Mouse (Mus musculus): ENCODE results near the gene Pih1d2.

Pih1d2 gene

GRCm38 (mm10) chr9:50616766-50617603, at the start of gene Pih1d2, which contains the start of gene Nkapd1:
Pih1d2 (plus strand) TSS chr9:50617321.
Nkapd1 (minus strand) TSS chr9:50617464.
- WGBS, result under 1% methylated on average over 81 of the region's 81 CpGs

DNA sequence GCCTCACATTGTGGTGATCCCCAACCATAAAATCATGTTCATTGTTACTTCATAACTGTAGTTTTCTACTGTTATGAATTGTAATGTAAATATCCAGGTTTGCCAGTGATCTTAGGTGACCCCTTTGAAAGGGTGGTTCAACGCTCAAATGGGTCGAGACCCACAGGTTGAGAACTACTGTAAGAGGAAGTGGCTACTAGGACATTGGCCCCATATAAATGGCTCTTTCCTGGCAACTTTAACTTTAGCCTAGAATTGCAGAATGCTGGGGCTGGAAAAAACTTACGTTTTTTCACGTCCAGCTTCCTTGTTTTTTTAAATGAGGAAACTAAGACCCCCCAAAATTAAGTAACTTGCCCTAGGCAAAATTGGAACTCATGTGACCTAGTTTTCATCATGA, 49.7 kb upstream of the Pih1d2 start:
- 84% methylated on average over 4 of the region's 4 CpGs for WGBS

GRCm38 (mm10) chr9:50567881-50568280, 49.2 kb upstream of the Pih1d2 start:
- 83% methylated on average over 2 of the region's 2 CpGs for WGBS

DNA sequence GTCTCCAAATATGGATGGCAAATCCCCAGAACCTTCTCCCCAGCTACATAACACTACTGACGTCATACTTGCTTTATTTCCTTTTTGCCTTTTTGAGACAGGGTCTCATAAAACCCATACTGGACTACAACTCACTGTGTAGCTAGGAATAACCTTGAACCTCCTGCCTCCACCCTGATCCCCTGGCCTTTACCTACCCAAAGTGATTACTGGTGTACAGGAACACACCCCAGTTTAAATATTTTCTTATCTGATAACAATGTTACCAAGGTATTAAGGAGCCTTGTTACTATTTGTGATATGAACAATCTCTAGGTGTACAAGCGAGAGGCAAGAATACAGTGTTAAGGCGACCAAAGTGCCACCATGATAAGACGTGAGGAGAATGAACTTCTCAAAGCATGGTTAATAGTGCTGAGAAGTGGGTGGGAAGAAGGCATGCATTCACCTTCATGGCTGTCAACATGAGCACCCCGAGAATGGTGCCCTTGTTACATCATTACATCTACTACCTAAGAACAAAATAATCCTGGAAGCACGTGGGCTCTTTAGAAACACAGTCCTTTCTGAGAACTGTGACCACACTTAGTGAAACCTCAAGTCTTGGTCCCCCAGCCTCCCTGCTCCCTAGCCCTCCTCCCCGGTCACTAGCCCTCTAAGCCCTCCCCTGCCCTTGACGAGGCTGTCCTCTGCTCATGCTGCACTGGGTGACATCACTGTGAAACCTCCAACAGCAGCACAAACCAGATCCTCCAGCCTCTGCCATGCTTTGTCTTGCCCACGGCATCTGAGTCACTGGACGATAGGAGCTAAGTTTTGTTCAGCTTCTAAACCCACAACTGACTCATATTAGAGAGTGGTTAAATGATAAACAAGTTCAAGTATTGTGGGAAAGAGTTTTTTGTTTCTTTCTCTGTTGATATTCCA, 47.3 kb upstream of the Pih1d2 start:
- WGBS, result 80% methylated on average over 10 of the region's 10 CpGs

GRCm38 (mm10) chr9:50580370-50580769, 36.8 kb upstream of the Pih1d2 start:
- 58% methylated on average over 4 of the region's 4 CpGs for WGBS

DNA sequence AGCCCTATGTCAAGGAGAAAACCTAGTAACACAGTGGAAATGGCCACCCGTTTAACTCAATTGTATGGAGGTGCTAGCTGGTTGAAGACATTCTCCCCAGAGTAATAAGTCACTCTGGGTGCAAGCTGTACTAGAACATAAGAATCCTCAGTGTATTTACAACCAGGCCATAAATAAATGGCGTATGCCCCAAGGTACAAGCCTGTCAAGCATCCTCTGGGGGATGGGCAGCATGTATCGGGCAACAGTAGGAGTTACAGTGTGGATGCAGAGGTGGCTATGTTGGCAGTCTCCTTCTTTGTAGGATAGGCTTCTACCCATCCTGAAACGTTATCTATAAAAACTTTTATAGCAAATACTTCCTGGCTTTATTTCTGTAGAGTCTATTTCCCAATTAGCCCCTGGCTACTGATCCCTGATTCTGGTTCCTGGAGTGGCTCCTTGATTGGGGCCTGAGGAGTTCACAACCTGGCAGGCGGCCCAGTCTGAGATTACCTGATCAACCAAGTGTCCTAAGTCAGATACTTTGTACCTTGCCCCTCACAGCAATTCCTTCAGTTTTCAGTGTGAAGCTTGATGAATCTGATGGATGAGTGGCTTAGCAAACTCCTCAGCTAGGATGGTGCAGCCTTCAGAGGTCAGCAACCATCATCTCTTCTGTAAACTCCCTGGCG, 31.8 kb upstream of the Pih1d2 start:
- 86% methylated on average over 6 of the region's 6 CpGs for WGBS

DNA sequence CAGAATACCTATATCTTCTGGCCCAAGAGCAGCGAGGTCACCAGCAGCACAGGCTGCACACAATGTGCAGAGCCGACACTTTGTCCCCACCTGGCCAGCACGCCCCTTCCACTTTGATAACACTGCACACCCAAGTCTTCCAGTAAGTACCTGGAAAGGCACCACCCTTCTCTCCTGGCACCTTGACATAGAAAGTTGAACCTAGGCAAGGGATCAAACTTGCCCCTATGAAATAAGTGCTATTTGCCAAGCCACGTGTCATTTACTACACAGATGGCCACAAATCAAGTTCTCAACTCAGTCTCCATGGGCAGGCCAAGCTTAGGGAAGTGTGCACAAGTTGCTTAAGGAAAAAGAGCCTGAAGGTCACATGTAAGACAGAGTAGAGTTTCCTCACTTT, 30.2 kb upstream of the Pih1d2 start:
- WGBS, result 86% methylated on average over 4 of the region's 4 CpGs

DNA sequence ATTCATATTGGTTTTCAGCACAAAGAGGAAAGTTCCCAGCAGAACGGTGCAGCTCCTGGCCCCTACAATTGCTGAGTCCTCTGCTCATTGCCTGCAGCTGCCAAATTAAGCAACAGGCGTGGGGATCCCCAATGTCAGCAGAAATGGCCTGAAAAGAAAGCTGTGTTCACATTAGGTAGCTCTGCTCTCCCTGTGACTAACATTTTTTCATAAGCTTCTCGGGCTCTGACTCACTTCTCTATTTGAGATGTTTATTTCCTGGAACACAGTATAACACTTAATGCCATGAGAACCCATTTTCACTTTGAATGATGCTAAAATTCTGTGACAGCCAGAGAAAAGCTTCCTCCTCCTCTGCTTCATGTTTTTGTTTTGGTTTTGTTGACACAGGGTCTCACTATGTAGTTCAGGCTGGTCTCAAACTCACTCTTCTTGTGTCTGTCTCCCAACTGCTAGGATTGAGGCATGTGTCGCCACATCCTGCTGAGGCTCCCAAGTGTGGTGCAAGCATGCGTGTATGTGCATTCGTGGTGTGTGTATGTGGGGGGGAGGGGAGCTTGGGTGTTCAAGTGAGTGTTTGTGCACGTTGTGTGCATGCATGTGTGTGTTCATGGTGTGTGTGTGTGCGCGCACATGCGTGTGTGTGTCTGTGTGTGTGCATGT, 26.1 kb upstream of the Pih1d2 start:
- 65% methylated on average over 10 of the region's 10 CpGs for WGBS

DNA sequence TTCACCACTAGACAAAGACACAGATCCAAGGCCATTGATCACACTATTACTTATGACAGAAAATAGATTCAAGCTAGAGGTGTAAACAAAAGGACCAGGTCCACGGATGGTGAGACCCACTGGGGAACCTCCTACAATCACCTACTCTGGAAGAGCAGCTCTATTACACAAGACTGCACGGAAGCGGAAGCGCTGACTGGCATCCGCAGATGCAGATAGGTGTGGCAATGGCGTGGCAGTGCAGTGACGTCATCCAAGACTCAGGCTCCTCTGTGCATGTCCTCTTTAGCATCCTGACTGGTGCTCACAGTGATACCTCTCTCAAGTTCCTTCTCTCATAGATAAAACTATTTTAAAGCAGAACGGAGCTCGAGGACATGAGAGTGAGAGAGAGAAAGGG, 24.2 kb upstream of the Pih1d2 start:
- WGBS, result 89% methylated on average over 9 of the region's 9 CpGs

GRCm38 (mm10) chr9:50593544-50593943, 23.6 kb upstream of the Pih1d2 start:
- 79% methylated on average over 3 of the region's 3 CpGs for WGBS

GRCm38 (mm10) chr9:50594794-50595417, 22.2 kb upstream of the Pih1d2 start:
- 83% methylated on average over 12 of the region's 12 CpGs for WGBS

GRCm38 (mm10) chr9:50596973-50597372, 20.1 kb upstream of the Pih1d2 start:
- 92% methylated on average over 8 of the region's 8 CpGs for WGBS

DNA sequence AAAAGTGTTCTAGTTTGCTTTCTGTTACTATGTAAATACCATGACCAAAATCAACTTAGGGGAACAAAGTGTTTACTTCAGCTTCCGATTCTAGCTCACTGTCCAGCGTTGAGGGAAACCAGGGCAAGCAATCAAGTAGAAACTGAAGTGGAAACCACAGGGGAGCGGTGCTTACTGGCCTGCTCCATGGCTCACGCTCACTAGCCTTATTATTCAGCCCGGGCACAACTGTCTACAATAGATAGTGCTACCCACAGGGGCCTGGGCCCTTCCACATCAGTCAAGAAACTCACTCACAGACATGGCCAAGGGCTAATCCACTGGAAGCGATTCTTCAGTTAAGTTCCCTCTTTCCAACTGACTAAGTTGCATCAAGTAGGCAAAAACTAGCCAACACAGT, 15.6 kb upstream of the Pih1d2 start:
- 71% methylated on average over 6 of the region's 6 CpGs for WGBS

DNA sequence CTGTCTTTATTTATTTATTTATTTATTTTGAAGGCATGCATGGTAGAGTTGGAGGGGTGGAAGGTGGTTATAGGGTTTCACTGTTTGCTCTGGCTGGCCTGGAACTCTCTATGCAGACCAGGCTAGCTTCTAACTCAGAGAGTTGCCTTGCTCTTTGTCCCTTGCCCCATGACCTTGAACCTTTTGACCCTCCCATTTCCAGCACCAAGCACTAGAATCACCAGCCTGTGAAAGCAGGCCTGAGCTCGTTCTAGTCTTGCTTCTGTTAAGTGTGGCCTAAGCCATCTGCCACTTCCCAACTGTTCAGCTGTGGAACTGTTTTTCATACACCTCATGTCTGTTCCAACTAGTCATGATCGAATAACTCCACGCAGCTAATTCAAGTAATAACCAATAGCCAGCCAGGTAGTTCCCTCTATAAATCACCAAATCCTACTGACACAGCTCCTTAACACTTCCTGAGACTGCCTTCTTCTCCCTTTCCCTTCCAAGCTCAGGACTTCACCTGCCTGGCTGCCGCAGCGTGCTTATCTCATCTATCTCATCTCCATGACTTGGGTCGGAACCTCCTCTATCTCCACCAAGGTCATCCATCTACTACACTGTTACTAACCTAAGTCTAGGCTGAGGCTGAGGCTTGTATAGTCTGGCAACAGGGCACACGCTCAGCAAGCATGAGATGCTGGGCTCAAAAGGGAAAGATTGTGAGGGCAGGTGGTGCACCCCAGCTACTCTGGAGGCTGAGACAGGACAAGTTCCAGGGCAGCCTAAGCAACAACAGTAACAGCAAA, 14.9 kb upstream of the Pih1d2 start:
- 78% methylated on average over 7 of the region's 7 CpGs for WGBS

GRCm38 (mm10) chr9:50603189-50603997, 13.7 kb upstream of the Pih1d2 start, which contains the start of the genes Sdhd and Timm8b:
Sdhd (minus strand) TSS chr9:50603812.
Timm8b (plus strand) TSS chr9:50603910.
- WGBS, result under 1% methylated on average over 48 of the region's 48 CpGs

GRCm38 (mm10) chr9:50603998-50604324, 13.2 kb upstream of the Pih1d2 start:
- WGBS, result under 1% methylated on average over 24 of the region's 24 CpGs

DNA sequence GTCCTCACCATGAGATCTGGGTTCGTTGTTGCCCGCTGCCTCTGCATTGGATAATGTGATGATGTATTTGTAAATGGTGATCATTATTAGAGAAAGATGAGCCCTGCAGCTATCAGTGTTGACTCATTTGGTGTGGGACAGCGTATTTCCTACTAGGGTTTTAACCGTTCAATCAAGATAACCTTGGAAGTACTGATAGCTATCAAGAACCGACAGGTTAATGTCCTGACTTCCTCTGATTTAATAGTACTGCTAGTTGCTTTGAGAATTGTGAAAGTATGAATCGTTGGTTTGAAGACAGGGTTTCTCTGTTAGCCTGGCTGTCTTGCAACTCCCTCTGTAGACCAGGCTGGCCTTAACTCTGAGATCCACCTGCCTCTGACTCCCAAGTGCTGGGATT, 12.8 kb upstream of the Pih1d2 start:
- WGBS, result 3% methylated on average over 6 of the region's 6 CpGs

- WGBS, result 46% methylated on average over 4 of the region's 4 CpGs
Observed at GRCm38 (mm10) chr9:50612115-50612514, 5.0 kb upstream of the Pih1d2 start.

DNA sequence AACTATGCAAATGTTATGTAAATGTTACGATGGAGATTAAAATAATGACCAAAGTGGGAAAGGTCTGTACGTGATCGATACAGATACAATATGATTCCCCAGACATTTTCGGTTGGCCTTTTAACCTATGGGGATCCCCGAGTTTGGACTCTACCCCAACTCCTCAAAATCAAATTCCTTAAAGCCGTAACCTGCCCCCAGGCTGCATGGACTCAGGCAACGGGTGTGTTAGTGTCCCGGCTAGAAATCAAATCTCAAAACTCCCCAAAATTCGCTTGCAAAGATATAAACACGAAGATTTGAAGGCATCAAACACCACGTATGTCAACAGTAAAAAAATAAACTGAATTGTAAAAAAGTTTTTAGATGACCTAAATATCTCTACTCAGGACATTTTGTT, 960 bp upstream of the Pih1d2 start:
- WGBS, result 28% methylated on average over 11 of the region's 11 CpGs

Data from cerebral cortex, adult 2 months (tissue).